Comparison of ENCODE assay signal across 8 mouse cellular contexts in the genomic region with DNA sequence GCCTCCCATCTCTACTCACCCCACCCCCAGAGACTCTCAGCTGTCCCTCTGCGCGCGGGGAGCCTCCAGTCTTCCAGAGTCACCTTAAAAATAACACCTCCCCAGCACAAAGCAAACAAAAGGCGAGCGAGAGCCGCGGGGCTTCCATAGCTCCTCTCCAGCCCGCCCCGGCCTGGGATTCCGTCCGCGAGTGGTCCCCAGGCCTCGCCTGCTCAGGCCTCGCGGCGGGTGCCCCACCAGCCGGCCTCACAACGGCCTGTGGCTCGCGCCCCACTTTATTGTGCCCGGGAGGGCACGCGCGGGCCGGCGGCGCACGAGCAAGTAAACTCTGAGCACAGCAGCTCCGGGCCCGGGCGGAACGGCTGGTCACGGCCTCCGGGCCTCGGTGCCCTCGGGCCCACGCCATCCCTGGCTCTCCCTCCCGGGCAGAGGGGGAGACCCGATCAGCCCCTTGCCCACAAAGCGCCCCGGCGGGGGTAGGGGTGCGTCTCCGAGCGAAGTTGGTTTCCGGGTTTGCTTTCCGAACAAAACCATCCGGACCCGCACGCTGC. TPM values are rescaled to one million over a fixed set of nuclear protein-coding genes. Genes with fewer than 3 reads are reported as not detected.
DNase-seq lines count a peak whose midpoint lies in the region; ATAC-seq and TF ChIP-seq lines count a peak whose summit lies in the region.

No protein-coding gene starts in this region.

- no peak for ATAC-seq in megakaryocyte, adult 5-6 weeks (ENCODE audit: poor library complexity, severe bottlenecking)
- ATAC-seq in intestine, embryonic 15.5 days, result peak; percentile 53
- ATAC-seq in monocyte, adult 5-6 weeks (replicated peaks; ENCODE audit: insufficient number of reproducible peaks, low FRiP score, low TSS enrichment, poor library complexity, severe bottlenecking), result no peak; the same call in 1 of the 2 replicates

- WGBS in intestine, embryonic 15.5 days, result under 1% methylated on average over 49 of the region's 50 CpGs

- TF ChIP-seq POLR2A in embryonic fibroblast, embryonic 13.5 days (IDR thresholded peaks at IDR 0.05; ENCODE audit: low read depth, low read length), result no peak

- H3K4me2 ChIP-seq in intestine, embryonic 15.5 days (replicated peaks), result peak overlapping the region; percentile 81

- peaks cover 56% of the 10 kb centered on the region for H3K4me1 ChIP-seq in megakaryocyte, embryonic 14.5 days
- H3K4me1 ChIP-seq in embryonic fibroblast, embryonic 13.5 days (ENCODE audit: control insufficient read depth, insufficient read depth, low read length), result peaks cover 4% of the 10 kb centered on the region; the same call in 1 of the 2 replicates
- H3K4me1 ChIP-seq in intestine, embryonic 15.5 days (replicated peaks), result peaks cover 26% of the 10 kb centered on the region

- H3K4me3 ChIP-seq in megakaryocyte, embryonic 14.5 days (replicated peaks), result peak overlapping the region; percentile 97
- peak overlapping the region; percentile 98 for H3K4me3 ChIP-seq in embryonic fibroblast, embryonic 13.5 days (ENCODE audit: insufficient read depth, low read length)
- peak overlapping the region; percentile 86 for H3K4me3 ChIP-seq in intestine, embryonic 15.5 days (replicated peaks)

- no peaks in the 10 kb centered on the region for H3K9me3 ChIP-seq in megakaryocyte, embryonic 14.5 days
- no peaks in the 10 kb centered on the region for H3K9me3 ChIP-seq in intestine, embryonic 15.5 days

- peaks cover 20% of the 10 kb centered on the region for H3K36me3 ChIP-seq in megakaryocyte, embryonic 14.5 days (replicated peaks; ENCODE audit: low read length)
- H3K36me3 ChIP-seq in intestine, embryonic 15.5 days, result peaks cover 5% of the 10 kb centered on the region; the same call in 1 of the 2 replicates

- peak overlapping the region; percentile 91 for H3K9ac ChIP-seq in intestine, embryonic 15.5 days

- no peaks in the 10 kb centered on the region for H3K27me3 ChIP-seq in megakaryocyte, embryonic 14.5 days (replicated peaks)
- H3K27me3 ChIP-seq in intestine, embryonic 15.5 days (replicated peaks), result no peaks in the 10 kb centered on the region

- H3K27ac ChIP-seq in embryonic fibroblast, embryonic 13.5 days (ENCODE audit: insufficient read depth, low read length), result peak overlapping the region; percentile 68
- H3K27ac ChIP-seq in intestine, embryonic 15.5 days, result peak overlapping the region; percentile 87

- peak; percentile 58 for DNase-seq in adrenal gland, postnatal 10 days
- DNase-seq in lung, postnatal 10 days, result peak; percentile 36
- DNase-seq in spleen, postnatal 10 days (ENCODE audit: low spot score in 2 of 2), result peak; percentile 61 to 71

- no peak for TF ChIP-seq CTCF in embryonic fibroblast, embryonic 13.5 days (IDR thresholded peaks at IDR 0.05; ENCODE audit: borderline replicate concordance, insufficient read depth, low read length)

RNA-seq across cellular contexts. Expression of a gene that starts 1.5 kb away (rescaled TPM):
- polyA plus RNA-seq in megakaryocyte, embryonic 14.5 days (2012; ENCODE audit: insufficient read depth, low replicate concordance), result 149 and 331 TPM in 2 replicates
- total RNA-seq in megakaryocyte, adult 5-6 weeks (2015), result 304 and 326 TPM in 2 replicates
- total RNA-seq in megakaryocyte, adult 5-6 weeks (2017), result 669 and 674 TPM in 2 replicates
- 100 to 1,000 TPM; 117 to 122 TPM for total RNA-seq in adrenal gland, postnatal 10 days (2021)
- polyA plus RNA-seq in embryonic fibroblast, embryonic 13.5 days (2011; ENCODE audit: insufficient read length, low read depth, missing spikeins), result 88.5 and 92.1 TPM in 2 replicates
- 297 and 322 TPM in 2 replicates for polyA plus RNA-seq in intestine, embryonic 15.5 days (2015; fragmentation: Nextera tagmentation; extraction: Ambion mirVana)
- total RNA-seq in monocyte, adult 5-6 weeks (2017), result 218 to 284 TPM (median 219 TPM) in 3 replicates

RNA-seq across cellular contexts. Expression of a gene that starts 44.0 kb away (rescaled TPM):
- 3.1 and 6.6 TPM in 2 replicates for polyA plus RNA-seq in megakaryocyte, embryonic 14.5 days (2012; ENCODE audit: insufficient read depth, low replicate concordance)
- total RNA-seq in megakaryocyte, adult 5-6 weeks (2015), result 161 and 168 TPM in 2 replicates
- total RNA-seq in megakaryocyte, adult 5-6 weeks (2017), result 230 and 238 TPM in 2 replicates
- 1 to 10 TPM; 1.8 TPM for total RNA-seq in adrenal gland, postnatal 10 days (2021)
- polyA plus RNA-seq in embryonic fibroblast, embryonic 13.5 days (2011; ENCODE audit: insufficient read length, low read depth, missing spikeins), result not detected in 2 replicates
- 4.1 and 4.5 TPM in 2 replicates for polyA plus RNA-seq in intestine, embryonic 15.5 days (2015; fragmentation: Nextera tagmentation; extraction: Ambion mirVana)
- 26.6 to 48.8 TPM (median 47.3 TPM) in 3 replicates for total RNA-seq in monocyte, adult 5-6 weeks (2017)
